ENCODE assay signal across 9 mouse cellular contexts in the genomic region with DNA sequence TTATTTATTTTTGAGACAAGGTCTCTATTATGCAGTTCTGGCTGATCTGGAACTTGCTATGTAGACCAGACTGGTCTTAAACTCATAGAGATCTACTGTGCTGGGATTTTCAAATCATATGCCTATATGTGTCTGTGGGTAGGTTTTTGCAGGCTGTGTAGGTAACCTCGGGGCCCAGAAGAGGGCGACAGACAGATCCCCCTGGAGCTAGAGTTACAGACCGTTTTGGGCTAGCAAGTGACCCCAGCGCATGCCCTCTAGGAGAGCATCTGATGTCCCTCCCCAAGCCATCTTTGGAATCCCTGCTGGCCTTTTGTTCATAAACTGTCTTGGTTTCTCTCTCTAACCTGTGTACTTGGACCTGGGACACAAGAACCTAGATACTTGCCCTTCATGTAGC. TPM values are rescaled to one million over a fixed set of nuclear protein-coding genes. Genes with fewer than 3 reads are reported as not detected.
DNase-seq lines count a peak whose midpoint lies in the region; ATAC-seq lines count a peak whose summit lies in the region.
"Had no signal": no experiment of that assay in that cellular context is flagged by ENCODE, and none has a peak within 500 bp of the region (broad histone marks: within the 10 kb centered on the region; RNA-seq: fewer than 3 reads in every experiment).

No protein-coding gene starts in this region.

- H3K9me3 ChIP-seq in liver, embryonic 11.5 days (ENCODE audit: control insufficient read depth, low read length), result no peaks in the 10 kb centered on the region
- no peaks in the 10 kb centered on the region for H3K9me3 ChIP-seq in liver, embryonic 12.5 days (replicated peaks)
- H3K9me3 ChIP-seq in heart, embryonic 16.5 days (replicated peaks; ENCODE audit: control insufficient read depth, low read length), result no peaks in the 10 kb centered on the region
- H3K9me3 ChIP-seq in midbrain, embryonic 13.5 days, result no peaks in the 10 kb centered on the region

- H3K27me3 ChIP-seq in liver, embryonic 11.5 days (replicated peaks; ENCODE audit: control insufficient read depth, insufficient read depth, low read length), result no peaks in the 10 kb centered on the region
- H3K27me3 ChIP-seq in liver, embryonic 12.5 days (replicated peaks), result peaks cover 17% of the 10 kb centered on the region
- no peaks in the 10 kb centered on the region for H3K27me3 ChIP-seq in heart, embryonic 16.5 days (ENCODE audit: control insufficient read depth, insufficient read depth, low read length)
- H3K27me3 ChIP-seq in midbrain, embryonic 13.5 days, result peaks cover 11% of the 10 kb centered on the region; the same call in 1 of the 2 replicates

- peak overlapping the region; percentile 86 for H3K27ac ChIP-seq in liver, embryonic 11.5 days (ENCODE audit: low read depth, low read length)
- H3K27ac ChIP-seq in liver, embryonic 12.5 days, result no peak overlapping the region
- peak overlapping the region; percentile 92 for H3K27ac ChIP-seq in heart, embryonic 16.5 days (ENCODE audit: low read length)
- H3K27ac ChIP-seq in midbrain, embryonic 13.5 days, result peak overlapping the region; percentile 59; the same call in 1 of the 2 replicates

- no peak overlapping the region for H3K4me2 ChIP-seq in liver, embryonic 11.5 days
- H3K4me2 ChIP-seq in liver, embryonic 12.5 days, result no peak overlapping the region
- H3K4me2 ChIP-seq in heart, embryonic 16.5 days (ENCODE audit: low read depth, low read length), result no peak overlapping the region
- H3K4me2 ChIP-seq in midbrain, embryonic 13.5 days (replicated peaks), result no peak overlapping the region

- no peak overlapping the region for H3K9ac ChIP-seq in liver, embryonic 11.5 days (ENCODE audit: low read depth, low read length)
- H3K9ac ChIP-seq in liver, embryonic 12.5 days, result no peak overlapping the region
- H3K9ac ChIP-seq in heart, embryonic 16.5 days (ENCODE audit: low read length), result no peak overlapping the region
- no peak overlapping the region for H3K9ac ChIP-seq in midbrain, embryonic 13.5 days (replicated peaks)

- H3K4me1 ChIP-seq in liver, embryonic 11.5 days (replicated peaks; ENCODE audit: control insufficient read depth, insufficient read depth, low read length), result peaks cover 50% of the 10 kb centered on the region
- H3K4me1 ChIP-seq in liver, embryonic 12.5 days, result peaks cover 55% of the 10 kb centered on the region
- H3K4me1 ChIP-seq in heart, embryonic 16.5 days (ENCODE audit: control insufficient read depth, insufficient read depth, low read length), result peaks cover 34% of the 10 kb centered on the region
- peaks cover 29% of the 10 kb centered on the region for H3K4me1 ChIP-seq in midbrain, embryonic 13.5 days (replicated peaks)

- ATAC-seq in liver, embryonic 11.5 days (replicated peaks; ENCODE audit: low FRiP score), result no peak
- no peak for ATAC-seq in liver, embryonic 12.5 days
- no peak for ATAC-seq in heart, embryonic 16.5 days (replicated peaks; ENCODE audit: extremely low read depth, insufficient read depth, low FRiP score)
- ATAC-seq in midbrain, embryonic 13.5 days, result no peak
- ATAC-seq in frontal cortex, adult (ENCODE audit: low TSS enrichment), result no peak

- DNase-seq in liver, embryonic 11.5 days (ENCODE audit: low spot score), result no peak
- DNase-seq in ZHBTc4 (ENCODE audit: low read depth, low spot score), result peak; percentile 72
- no peak for DNase-seq in gastrocnemius, postnatal 10 days
- DNase-seq in lung, postnatal 25 days (ENCODE audit: low spot score), result no peak
- DNase-seq: right cerebral cortex, adult 18-20 months had no signal

- H3K36me3 ChIP-seq in liver, embryonic 11.5 days (ENCODE audit: control insufficient read depth, insufficient read depth, low read length), result no peaks in the 10 kb centered on the region
- no peaks in the 10 kb centered on the region for H3K36me3 ChIP-seq in liver, embryonic 12.5 days
- no peaks in the 10 kb centered on the region for H3K36me3 ChIP-seq in heart, embryonic 16.5 days (ENCODE audit: control insufficient read depth, insufficient read depth)
- H3K36me3 ChIP-seq in midbrain, embryonic 13.5 days, result no peaks in the 10 kb centered on the region

- H3K4me3 ChIP-seq in liver, embryonic 11.5 days (ENCODE audit: low read depth, low read length), result no peak overlapping the region
- no peak overlapping the region for H3K4me3 ChIP-seq in liver, embryonic 12.5 days
- H3K4me3 ChIP-seq in heart, embryonic 16.5 days (ENCODE audit: low read length), result no peak overlapping the region
- no peak overlapping the region for H3K4me3 ChIP-seq in midbrain, embryonic 13.5 days (replicated peaks)

- WGBS in liver, embryonic 11.5 days, result 39% methylated on average over 4 of the region's 4 CpGs
- 43% methylated on average over 4 of the region's 4 CpGs for WGBS in liver, embryonic 12.5 days (ENCODE audit: insufficient replicate concordance)
- 40% methylated on average over 4 of the region's 4 CpGs for WGBS in heart, embryonic 16.5 days
- WGBS in midbrain, embryonic 13.5 days, result 40% methylated on average over 4 of the region's 4 CpGs

RNA-seq across cellular contexts. Expression of a gene that starts 8.1 kb away (rescaled TPM):
- 46.5 and 50.1 TPM in 2 replicates for polyA plus RNA-seq in liver, embryonic 11.5 days (2014; fragmentation: Nextera tagmentation; extraction: Ambion mirVana)
- 36.4 and 37.4 TPM in 2 replicates for polyA plus RNA-seq in liver, embryonic 12.5 days (2016; fragmentation: Nextera tagmentation; extraction: Ambion mirVana)
- polyA plus RNA-seq in heart, embryonic 16.5 days (2015; fragmentation: Nextera tagmentation; extraction: Ambion mirVana), result 43.0 and 43.3 TPM in 2 replicates
- 20.0 and 26.3 TPM in 2 replicates for polyA plus RNA-seq in midbrain, embryonic 13.5 days (2015; fragmentation: Nextera tagmentation; extraction: Ambion mirVana)
- total RNA-seq in gastrocnemius, postnatal 10 days (2021), result 10 to 100 TPM; 10.9 to 17.6 TPM

RNA-seq across cellular contexts. Expression of a gene that starts 31.5 kb away (rescaled TPM):
- 94.1 and 95.6 TPM in 2 replicates for polyA plus RNA-seq in liver, embryonic 11.5 days (2014; fragmentation: Nextera tagmentation; extraction: Ambion mirVana)
- polyA plus RNA-seq in liver, embryonic 12.5 days (2016; fragmentation: Nextera tagmentation; extraction: Ambion mirVana), result 57.3 and 62.0 TPM in 2 replicates
- polyA plus RNA-seq in heart, embryonic 16.5 days (2015; fragmentation: Nextera tagmentation; extraction: Ambion mirVana), result 43.2 and 46.7 TPM in 2 replicates
- 50.1 and 55.7 TPM in 2 replicates for polyA plus RNA-seq in midbrain, embryonic 13.5 days (2015; fragmentation: Nextera tagmentation; extraction: Ambion mirVana)
- total RNA-seq in gastrocnemius, postnatal 10 days (2021), result 10 to 100 TPM; 33.7 to 43.9 TPM

RNA-seq across cellular contexts. Expression of a gene that starts 33.1 kb away (rescaled TPM):
- 23.0 and 25.2 TPM in 2 replicates for polyA plus RNA-seq in liver, embryonic 11.5 days (2014; fragmentation: Nextera tagmentation; extraction: Ambion mirVana)
- 12.5 and 12.9 TPM in 2 replicates for polyA plus RNA-seq in liver, embryonic 12.5 days (2016; fragmentation: Nextera tagmentation; extraction: Ambion mirVana)
- polyA plus RNA-seq in heart, embryonic 16.5 days (2015; fragmentation: Nextera tagmentation; extraction: Ambion mirVana), result 11.7 and 14.4 TPM in 2 replicates
- polyA plus RNA-seq in midbrain, embryonic 13.5 days (2015; fragmentation: Nextera tagmentation; extraction: Ambion mirVana), result 16.8 and 17.3 TPM in 2 replicates
- total RNA-seq in gastrocnemius, postnatal 10 days (2021), result 10 to 100 TPM; 38.2 to 39.1 TPM

RNA-seq across cellular contexts. Expression of a gene that starts 46.7 kb away (rescaled TPM):
- polyA plus RNA-seq in liver, embryonic 11.5 days (2014; fragmentation: Nextera tagmentation; extraction: Ambion mirVana), result 67.9 and 68.6 TPM in 2 replicates
- 82.3 and 83.1 TPM in 2 replicates for polyA plus RNA-seq in liver, embryonic 12.5 days (2016; fragmentation: Nextera tagmentation; extraction: Ambion mirVana)
- polyA plus RNA-seq in heart, embryonic 16.5 days (2015; fragmentation: Nextera tagmentation; extraction: Ambion mirVana), result 10.2 and 12.0 TPM in 2 replicates
- 2.1 and 2.4 TPM in 2 replicates for polyA plus RNA-seq in midbrain, embryonic 13.5 days (2015; fragmentation: Nextera tagmentation; extraction: Ambion mirVana)
- 1 to 10 TPM; 3.3 to 5.4 TPM for total RNA-seq in gastrocnemius, postnatal 10 days (2021)
